Mouse (Mus musculus) lung, embryonic 16.5 days (tissue): ENCODE data around the gene Otulin. TPM values are rescaled to one million over a fixed set of nuclear protein-coding genes. Genes with fewer than 3 reads are reported as not detected.
A peak's percentile ranks its signal among the peaks of the same experiment; 100 is the strongest.

ENCODE experiments used
- ATAC-seq: fragments of 200-750 bp; cut with Nextera tagmentation; 2 replicates; pipeline ENCODE4 v1.8.0; 2017; ENCODE audit warnings: low read depth, mild to moderate bottlenecking, moderate library complexity
- H3K27ac ChIP-seq: fragments of 300-500 bp; sonication (generic); 2 replicates; pipeline ENCODE4 v1.5.1; 2014; ENCODE audit warnings: mild to moderate bottlenecking, control low read depth, low read length
- H3K27me3 ChIP-seq: fragments of 300-500 bp; sonication (generic); 2 replicates; pipeline ENCODE4 v1.6.1; 2014; ENCODE audit warnings: low read depth, low read length, mixed read lengths; ENCODE audit not compliant: control insufficient read depth, insufficient read depth
- H3K36me3 ChIP-seq: fragments of 300-500 bp; sonication (generic); 2 replicates; pipeline ENCODE4 v1.6.1; 2014; ENCODE audit warnings: low read length; ENCODE audit not compliant: control insufficient read depth, insufficient read depth
- H3K4me1 ChIP-seq: fragments of 300-500 bp; sonication (generic); replicated peaks from 2 replicates; pipeline ENCODE4 v1.6.1; 2014; ENCODE audit warnings: low read length, mixed read lengths; ENCODE audit not compliant: control insufficient read depth, insufficient read depth
- H3K4me2 ChIP-seq: fragments of 300-500 bp; sonication (generic); 2 replicates; pipeline ENCODE4 v1.6.1; 2014; ENCODE audit warnings: low read depth, low read length, control low read depth
- H3K4me3 ChIP-seq: fragments of 300-500 bp; sonication (generic); 2 replicates; pipeline ENCODE4 v1.5.1; 2014; ENCODE audit warnings: mild to moderate bottlenecking, low read length, control low read depth
- H3K9ac ChIP-seq: fragments of 300-500 bp; sonication (generic); 2 replicates; pipeline ENCODE4 v1.6.1; 2014; ENCODE audit warnings: low read length, control low read depth
- H3K9me3 ChIP-seq: fragments of 300-500 bp; sonication (generic); 2 replicates; pipeline ENCODE4 v1.6.1; 2016; ENCODE audit warnings: low read length; ENCODE audit not compliant: control insufficient read depth
- WGBS: fragments of 180-500 bp; shearing (Covaris S2); extraction: QIAGEN DNeasy Blood & Tissue Kit; methylation state at CpG from one replicate; pipeline ENCODE4 v1.1.7; 2014; 5-methylcytosine and 5-hydroxymethylcytosine counted together
- polyA plus RNA-seq: library from polyadenylated mRNA; unstranded; fragments of >200 nt; fragmentation: Nextera tagmentation; extraction: Ambion mirVana; gene quantifications from 2 replicates; pipeline ENCODE4 v1.2.1, GENCODE M21; 2015

Gene Otulin
- polyA plus RNA-seq, 1 experiment from 2014 or later = 22.4 TPM

DNA sequence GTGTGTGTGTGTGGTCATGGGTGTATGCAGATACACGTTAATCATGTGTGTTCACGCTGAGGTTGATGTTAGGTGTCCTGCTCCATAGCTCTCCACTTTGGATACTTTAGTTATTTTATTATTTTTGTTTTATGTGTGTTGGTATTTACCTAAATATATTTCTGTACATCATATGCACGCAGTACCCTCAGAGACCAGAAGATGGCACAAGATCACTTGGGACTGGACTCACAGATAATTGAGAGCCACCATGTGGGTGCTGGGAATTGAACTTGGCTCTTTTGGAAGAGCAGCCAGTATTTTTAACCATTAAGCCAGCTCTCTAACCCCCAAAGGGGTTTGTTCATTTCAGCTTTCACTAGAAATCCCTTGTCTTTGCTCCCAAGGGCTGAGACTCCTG, 48.1 kb downstream of the Otulin start:
- Histone ChIP-seq H3K9ac (no peak overlapping the region), H3K36me3 (no peaks in the 10 kb centered on the region), H3K27ac (no peak overlapping the region), H3K9me3 (no peaks in the 10 kb centered on the region), H3K4me2 (no peak overlapping the region), H3K4me1 (no peaks in the 10 kb centered on the region; the same call in 1 of the 2 replicates), H3K4me3 (no peak overlapping the region), H3K27me3 (no peaks in the 10 kb centered on the region)
- ATAC-seq = no peak
- WGBS = 98% methylated on average over 3 of the region's 3 CpGs

DNA sequence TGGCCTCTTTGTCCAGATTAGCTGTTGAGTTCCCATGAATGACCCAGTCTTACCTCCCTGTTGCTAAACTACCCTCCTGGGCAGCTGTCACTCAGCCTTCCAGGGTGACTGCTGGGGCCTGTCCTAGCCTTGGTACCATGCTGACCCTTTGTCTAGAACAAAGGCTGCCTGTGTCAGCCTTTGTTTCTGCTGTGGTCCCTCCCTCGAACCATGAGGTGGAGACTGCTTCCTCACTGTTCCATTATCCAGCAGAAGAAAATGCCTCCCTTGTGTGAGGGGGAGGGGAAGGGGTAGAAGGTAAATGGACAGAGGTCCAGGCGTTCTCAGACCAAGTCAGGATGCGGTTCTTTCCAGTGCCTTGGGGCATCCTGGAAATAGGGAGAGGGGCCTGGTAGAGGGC, 48.9 kb downstream of the Otulin start:
- Histone ChIP-seq H3K9me3 (no peaks in the 10 kb centered on the region), H3K27ac (no peak overlapping the region), H3K4me1 (no peaks in the 10 kb centered on the region; the same call in 1 of the 2 replicates), H3K9ac (no peak overlapping the region), H3K27me3 (no peaks in the 10 kb centered on the region), H3K4me2 (no peak overlapping the region), H3K36me3 (no peaks in the 10 kb centered on the region), H3K4me3 (no peak overlapping the region)
- WGBS = 81% methylated on average over 3 of the region's 3 CpGs
- ATAC-seq = no peak

DNA sequence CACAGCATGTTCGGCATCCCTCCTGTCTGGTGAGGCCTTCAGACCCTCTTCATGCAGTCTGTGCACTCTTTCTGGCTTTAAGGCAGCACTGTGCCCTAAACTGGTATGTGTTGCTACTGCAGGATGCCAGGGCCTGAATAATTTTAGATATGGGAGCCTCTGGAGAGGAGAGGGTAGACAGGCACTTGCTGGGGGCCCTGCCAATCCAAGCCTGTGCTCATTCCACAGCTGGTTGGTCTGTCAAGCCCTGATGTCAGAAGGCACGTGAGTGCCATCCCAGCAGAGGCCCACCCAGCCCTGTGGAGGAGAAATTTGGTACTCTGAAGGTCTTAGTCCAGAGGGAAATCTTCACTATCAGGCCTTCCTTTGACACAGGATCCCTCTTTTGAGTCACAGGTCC, 49.7 kb downstream of the Otulin start:
- Histone ChIP-seq H3K9ac (no peak overlapping the region), H3K4me3 (no peak overlapping the region), H3K9me3 (no peaks in the 10 kb centered on the region), H3K27ac (no peak overlapping the region), H3K4me2 (no peak overlapping the region), H3K36me3 (no peaks in the 10 kb centered on the region), H3K4me1 (peaks cover 8% of the 10 kb centered on the region; the same call in 1 of the 2 replicates), H3K27me3 (no peaks in the 10 kb centered on the region)
- ATAC-seq = no peak
- WGBS = 71% methylated on average over 2 of the region's 2 CpGs

DNA sequence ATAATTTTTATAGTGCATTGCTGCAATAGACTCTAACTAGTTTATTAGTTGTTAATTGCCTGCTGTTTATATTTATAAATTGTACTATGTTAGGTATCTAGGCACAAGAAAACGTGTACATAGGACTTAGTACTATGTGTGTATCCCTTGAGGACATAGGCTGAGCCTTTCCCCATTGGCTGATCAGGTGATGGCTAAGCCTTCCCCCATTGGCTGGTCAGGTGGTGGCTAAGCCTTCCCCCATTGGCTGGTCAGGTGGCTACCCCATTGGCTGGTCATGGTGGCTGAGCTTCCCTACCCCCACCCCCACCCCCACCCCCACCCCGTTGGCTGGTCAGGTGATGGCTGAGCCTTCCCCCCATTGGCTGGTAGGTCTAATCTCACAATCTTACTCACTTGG, 50.6 kb downstream of the Otulin start:
- no peak for ATAC-seq

DNA sequence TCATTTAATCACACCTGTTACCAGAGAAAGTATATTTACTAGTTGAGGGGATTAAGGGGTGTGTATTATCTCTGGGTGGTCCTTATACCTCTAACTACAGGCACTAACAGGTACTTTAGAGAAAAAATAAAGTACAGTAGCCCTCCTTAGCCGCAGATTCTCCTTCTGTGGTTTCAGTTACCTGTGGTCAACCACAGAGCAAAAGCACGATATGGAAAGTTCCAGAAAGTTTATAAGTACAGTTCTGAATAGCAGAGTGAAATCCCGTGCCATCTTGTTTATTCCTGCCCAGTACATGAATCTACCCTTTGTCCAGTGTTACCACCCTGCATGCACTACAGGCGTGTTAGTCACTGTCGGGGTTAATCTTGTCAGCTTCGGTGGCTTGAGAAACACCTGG, 51.6 kb downstream of the Otulin start:
- 79% methylated on average over 6 of the region's 6 CpGs for WGBS
- Histone ChIP-seq H3K36me3 (no peaks in the 10 kb centered on the region), H3K9me3 (no peaks in the 10 kb centered on the region), H3K4me3 (no peak overlapping the region), H3K4me2 (no peak overlapping the region), H3K4me1 (peaks cover 12% of the 10 kb centered on the region), H3K9ac (no peak overlapping the region), H3K27ac (no peak overlapping the region), H3K27me3 (no peaks in the 10 kb centered on the region)
- no peak for ATAC-seq

More for the DNA sequence above, 50.6 kb downstream of the Otulin start:
- no peak overlapping the region for H3K4me2 ChIP-seq
- H3K4me3 ChIP-seq = no peak overlapping the region
- no peak overlapping the region for H3K27ac ChIP-seq
- H3K9ac ChIP-seq = no peak overlapping the region
- peaks cover 12% of the 10 kb centered on the region for H3K4me1 ChIP-seq
- H3K27me3 ChIP-seq = no peaks in the 10 kb centered on the region
- WGBS = 80% methylated on average over 2 of the region's 2 CpGs
- no peaks in the 10 kb centered on the region for H3K9me3 ChIP-seq
- H3K36me3 ChIP-seq = no peaks in the 10 kb centered on the region

DNA sequence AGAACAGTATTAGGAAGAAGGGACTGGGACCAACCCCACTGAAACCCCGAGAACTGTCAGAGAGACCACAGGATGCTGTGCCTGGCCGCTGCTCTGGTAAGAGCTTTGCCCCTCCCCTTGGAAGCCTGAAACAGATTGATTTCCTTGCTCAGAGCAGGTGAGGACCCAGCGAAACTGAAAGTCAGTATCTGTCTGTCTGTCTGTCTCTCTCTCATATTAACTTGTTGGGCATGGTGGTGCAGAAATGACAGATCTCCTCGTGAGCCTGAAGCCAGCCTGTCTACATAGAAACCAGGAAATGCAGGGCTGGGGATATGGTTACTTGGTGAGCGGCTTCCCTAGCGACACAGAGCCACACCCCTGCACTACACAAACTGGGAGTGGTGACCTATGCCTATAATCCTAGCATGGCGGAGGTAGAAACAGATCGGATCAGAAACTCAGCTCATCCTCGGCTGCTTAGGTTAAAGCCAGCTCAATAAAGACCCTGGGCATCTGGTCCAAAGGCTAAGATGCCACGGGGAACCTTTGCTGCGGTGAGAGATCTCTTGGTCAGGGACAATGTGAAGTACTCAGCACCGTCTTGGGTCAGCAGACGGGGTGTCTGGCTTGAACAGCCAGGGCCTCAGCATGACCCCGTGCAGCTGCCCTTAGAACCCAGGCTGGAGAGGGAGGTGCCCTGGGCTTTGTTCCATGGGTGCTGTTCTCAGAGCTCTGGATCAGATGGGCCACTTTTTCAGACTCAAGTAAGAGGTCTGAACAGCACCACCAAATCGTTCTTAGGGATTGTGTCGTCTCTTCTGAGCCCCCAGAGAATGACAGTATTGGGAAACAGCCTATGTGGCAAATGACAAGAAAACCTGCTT, 52.3 kb downstream of the Otulin start:
- Histone ChIP-seq H3K4me1 (peaks cover 12% of the 10 kb centered on the region), H3K27me3 (no peaks in the 10 kb centered on the region), H3K4me3 (no peak overlapping the region), H3K27ac (no peak overlapping the region), H3K4me2 (no peak overlapping the region), H3K9me3 (no peaks in the 10 kb centered on the region), H3K36me3 (no peaks in the 10 kb centered on the region), H3K9ac (no peak overlapping the region)
- 77% methylated on average over 16 of the region's 16 CpGs for WGBS
- no peak for ATAC-seq

DNA sequence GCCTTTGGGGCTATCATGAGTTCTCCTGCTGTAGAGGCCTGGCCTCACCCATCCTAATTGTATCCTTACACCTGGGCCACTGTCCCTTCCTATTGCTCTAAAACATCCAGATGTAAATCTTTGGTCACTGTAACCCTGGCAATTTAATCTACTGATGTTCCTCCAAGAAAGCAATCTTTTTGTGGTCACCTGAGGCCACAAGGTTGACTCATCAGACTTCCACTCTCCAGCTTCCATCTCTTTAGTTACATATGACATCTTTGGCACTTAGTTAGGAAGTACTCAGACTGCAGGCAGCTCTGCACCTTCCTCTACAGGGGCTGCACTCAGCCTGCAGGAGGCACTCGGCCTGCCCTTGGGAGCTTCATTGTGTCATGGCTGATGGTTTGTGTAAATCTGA, 53.6 kb downstream of the Otulin start:
- WGBS = 88% methylated on average over 1 of the region's 1 CpGs
- H3K4me2 ChIP-seq = no peak overlapping the region
- H3K27ac ChIP-seq = no peak overlapping the region
- no peak for ATAC-seq
- H3K36me3 ChIP-seq = no peaks in the 10 kb centered on the region
- H3K4me1 ChIP-seq = peaks cover 12% of the 10 kb centered on the region
- H3K9ac ChIP-seq = no peak overlapping the region
- H3K9me3 ChIP-seq = no peaks in the 10 kb centered on the region
- H3K4me3 ChIP-seq = no peak overlapping the region
- no peaks in the 10 kb centered on the region for H3K27me3 ChIP-seq

DNA sequence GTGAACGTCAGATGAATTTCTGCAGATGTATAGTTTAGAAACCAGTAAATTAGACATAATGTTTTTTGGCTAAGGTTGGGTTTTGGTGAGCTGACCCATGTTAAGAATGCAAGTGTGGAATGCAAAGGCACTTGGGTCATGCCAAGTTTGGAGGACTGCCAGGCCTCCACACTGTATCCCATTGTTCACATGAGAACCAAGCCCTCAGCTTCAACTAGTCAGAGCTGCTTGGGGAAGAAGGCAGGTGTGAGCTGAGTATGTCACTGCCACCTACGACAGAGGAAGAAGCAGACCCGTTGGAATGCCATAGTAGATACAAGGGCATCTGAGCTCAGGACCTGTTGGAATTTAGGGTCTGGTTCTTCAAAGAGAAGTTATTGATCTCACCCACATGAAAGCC, 54.6 kb downstream of the Otulin start:
- ATAC-seq = peak; percentile 91
- WGBS = 45% methylated on average over 3 of the region's 3 CpGs
- peaks cover 12% of the 10 kb centered on the region for H3K4me1 ChIP-seq

DNA sequence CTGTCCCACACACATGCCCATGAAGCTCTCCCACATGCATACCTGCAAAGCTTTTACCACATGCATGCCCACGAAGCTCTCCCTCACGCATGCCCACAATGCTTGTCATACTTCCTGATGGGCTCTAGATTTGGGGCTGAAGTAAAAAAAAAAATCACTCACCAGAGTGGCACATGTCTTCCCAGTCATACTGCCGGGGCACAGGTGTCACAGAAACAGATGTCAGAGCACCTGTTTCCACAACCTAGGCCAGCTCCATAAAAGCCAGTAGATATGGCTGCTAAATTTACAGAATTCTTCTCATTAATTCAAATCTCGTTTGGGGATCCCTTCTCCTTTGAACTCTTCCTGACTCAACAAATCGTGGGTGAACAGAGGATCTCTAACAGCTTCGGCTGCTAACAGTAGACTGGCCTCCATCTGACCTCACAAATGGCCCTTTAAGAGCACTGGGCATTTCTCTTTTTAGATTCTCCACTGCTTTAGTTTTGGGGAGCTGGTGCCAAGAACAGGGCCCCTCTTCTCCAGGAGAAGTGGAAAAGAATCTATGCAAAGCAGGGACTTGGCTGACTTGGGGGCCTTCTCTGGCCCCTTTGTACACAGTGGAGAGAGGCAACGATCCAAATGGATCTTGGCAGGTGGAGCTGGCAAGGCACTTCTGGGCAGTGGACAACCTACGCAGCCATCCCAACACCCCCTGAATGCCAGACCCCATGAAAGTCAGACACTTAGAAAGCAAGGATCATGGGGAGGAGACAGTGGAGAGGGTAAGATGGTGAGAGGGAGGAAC, 55.3 kb downstream of the Otulin start:
- no peaks in the 10 kb centered on the region for H3K9me3 ChIP-seq
- no peaks in the 10 kb centered on the region for H3K36me3 ChIP-seq
- H3K27ac ChIP-seq = peak overlapping the region; percentile 83
- peaks cover 12% of the 10 kb centered on the region for H3K4me1 ChIP-seq
- WGBS = 53% methylated on average over 8 of the region's 8 CpGs
- H3K27me3 ChIP-seq = no peaks in the 10 kb centered on the region
- H3K9ac ChIP-seq = no peak overlapping the region
- H3K4me2 ChIP-seq = no peak overlapping the region
- peak; percentile 39; the same call in 1 of the 2 replicates for ATAC-seq
- H3K4me3 ChIP-seq = no peak overlapping the region

More for the DNA sequence above, 54.6 kb downstream of the Otulin start:
- no peaks in the 10 kb centered on the region for H3K9me3 ChIP-seq
- no peaks in the 10 kb centered on the region for H3K27me3 ChIP-seq
- H3K4me3 ChIP-seq = no peak overlapping the region
- peak overlapping the region; percentile 83 for H3K27ac ChIP-seq
- H3K36me3 ChIP-seq = no peaks in the 10 kb centered on the region
- no peak overlapping the region for H3K9ac ChIP-seq
- H3K4me2 ChIP-seq = no peak overlapping the region
